Mouse (Mus musculus) hindbrain, embryonic 11.5 days (tissue): ENCODE results near the gene Defa34. TPM values are rescaled to one million over a fixed set of nuclear protein-coding genes. Genes with fewer than 3 reads are reported as not detected.
"Not testable (repeated sequence)": the region's sequence is repeated elsewhere in the genome, so short reads cannot be mapped to it uniquely, and the experiment has no call there.

Experiments used
- ATAC-seq: fragments of 200-750 bp; cut with Nextera tagmentation; 2 replicates; pipeline ENCODE4 v1.8.0; 2017; ENCODE audit warnings: mild to moderate bottlenecking, moderate TSS enrichment, moderate library complexity; ENCODE audit not compliant: low FRiP score
- DNase-seq: peaks from one replicate; pipeline ENCODE4 v3.0.0-alpha.2; 2015; ENCODE audit warnings: low spot score
- H3K27ac ChIP-seq: fragments of 300-500 bp; sonication (generic); 2 replicates; pipeline ENCODE4 v1.5.1; 2014; ENCODE audit warnings: mild to moderate bottlenecking, low read depth, low read length
- H3K27me3 ChIP-seq: fragments of 300-500 bp; sonication (generic); 2 replicates; pipeline ENCODE4 v1.6.1; 2014; ENCODE audit warnings: mild to moderate bottlenecking, low read length, moderate library complexity, mixed read lengths; ENCODE audit not compliant: control insufficient read depth, insufficient read depth
- H3K36me3 ChIP-seq: fragments of 300-500 bp; sonication (generic); 2 replicates; pipeline ENCODE4 v1.6.1; 2014; ENCODE audit warnings: mild to moderate bottlenecking, low read length, moderate library complexity, mixed read lengths; ENCODE audit not compliant: control insufficient read depth, insufficient read depth
- H3K4me1 ChIP-seq: fragments of 300-500 bp; sonication (generic); replicated peaks from 2 replicates; pipeline ENCODE4 v1.6.1; 2014; ENCODE audit warnings: low read length, mixed read lengths; ENCODE audit not compliant: control insufficient read depth, insufficient read depth
- H3K4me2 ChIP-seq: fragments of 300-500 bp; sonication (generic); replicated peaks from 2 replicates; pipeline ENCODE4 v1.6.1; 2014; ENCODE audit warnings: mild to moderate bottlenecking, low read depth, low read length
- H3K4me3 ChIP-seq: fragments of 300-500 bp; sonication (generic); 2 replicates; pipeline ENCODE4 v1.5.1; 2014; ENCODE audit warnings: low read depth, low read length
- H3K9ac ChIP-seq: fragments of 300-500 bp; sonication (generic); 2 replicates; pipeline ENCODE4 v1.6.1; 2014; ENCODE audit warnings: low read depth, low read length
- H3K9me3 ChIP-seq: fragments of 300-500 bp; sonication (generic); 2 replicates; pipeline ENCODE4 v1.6.1; 2016; ENCODE audit warnings: low read length; ENCODE audit not compliant: control insufficient read depth
- WGBS: fragments of 180-500 bp; shearing (Covaris S2); extraction: QIAGEN DNeasy Blood & Tissue Kit; methylation state at CpG from one replicate; pipeline ENCODE4 v1.1.7; 2014; 5-methylcytosine and 5-hydroxymethylcytosine counted together
- polyA plus RNA-seq: library from polyadenylated mRNA; unstranded; fragments of >200 nt; fragmentation: Nextera tagmentation; extraction: Ambion mirVana; gene quantifications from 2 replicates; pipeline ENCODE4 v1.2.1, GENCODE M21; 2014

The Defa34 gene
- not detected in 2 replicates for polyA plus RNA-seq

- not testable (repeated sequence) for H3K9me3 ChIP-seq, H3K27me3 ChIP-seq, H3K36me3 ChIP-seq, H3K9ac ChIP-seq, H3K4me1 ChIP-seq, H3K27ac ChIP-seq, H3K4me3 ChIP-seq, DNase-seq, ATAC-seq, H3K4me2 ChIP-seq
- WGBS, result 100% methylated on average over 1 of the region's 1 CpGs
Observed at GRCm38 (mm10) chr8:21665497-21665896, at the start of gene Defa34. Gene Defa34 (plus strand): TSS chr8:21665797.

- H3K4me3 ChIP-seq, H3K9ac ChIP-seq, H3K36me3 ChIP-seq, H3K9me3 ChIP-seq, H3K27me3 ChIP-seq, H3K4me2 ChIP-seq, ATAC-seq, H3K4me1 ChIP-seq, DNase-seq, H3K27ac ChIP-seq: not testable (repeated sequence)
- no CpG with 5 or more reads among the region's 1 CpGs for WGBS
Observed at GRCm38 (mm10) chr8:21617883-21618282, 47.7 kb upstream of the Defa34 start, which contains the start of gene Defa26. Gene Defa26 (plus strand): TSS chr8:21618183.

GRCm38 (mm10) chr8:21655480-21655879 is 10.1 kb upstream of the Defa34 start, which contains the start of gene Defa17:
Gene Defa17 (plus strand): TSS chr8:21655780.
- ATAC-seq, H3K36me3 ChIP-seq, H3K9me3 ChIP-seq, H3K27ac ChIP-seq, H3K4me3 ChIP-seq, H3K4me2 ChIP-seq, H3K9ac ChIP-seq, H3K4me1 ChIP-seq, DNase-seq, H3K27me3 ChIP-seq: not testable (repeated sequence)
- WGBS, result no CpG with 5 or more reads among the region's 2 CpGs

- not testable (repeated sequence) for ATAC-seq, H3K27me3 ChIP-seq
- 88% methylated on average over 2 of the region's 2 CpGs for WGBS
Observed at GRCm38 (mm10) chr8:21703545-21703944, 37.9 kb downstream of the Defa34 start, which contains the start of gene AY761184. Gene AY761184 (minus strand): TSS chr8:21703645.

More at GRCm38 (mm10) chr8:21703545-21703944, 37.9 kb downstream of the Defa34 start, which contains the start of gene AY761184:
- H3K4me2 ChIP-seq, H3K36me3 ChIP-seq, H3K27ac ChIP-seq, H3K9ac ChIP-seq, H3K9me3 ChIP-seq, H3K4me3 ChIP-seq, H3K4me1 ChIP-seq, DNase-seq: not testable (repeated sequence)

Other genes starting within 250 kb of the Defa34 start
- not detected in 2 replicates for gene Defa36, start 238.4 kb upstream of the Defa34 start, polyA plus RNA-seq
- gene Gm7849, start 209.2 kb upstream of the Defa34 start, polyA plus RNA-seq, result not detected in 2 replicates
- gene Defa20, start 156.5 kb upstream of the Defa34 start, polyA plus RNA-seq, result not detected in 2 replicates
- gene Defa32, start 136.8 kb upstream of the Defa34 start, polyA plus RNA-seq, result not detected in 2 replicates
- not detected in 2 replicates for gene Defa37, start 100.4 kb upstream of the Defa34 start, polyA plus RNA-seq
- gene Defa28, start 82.8 kb upstream of the Defa34 start, polyA plus RNA-seq, result not detected in 2 replicates
- gene Gm7861, start 71.3 kb upstream of the Defa34 start, polyA plus RNA-seq, result not detected in 2 replicates
- gene Defa26, start 47.6 kb upstream of the Defa34 start, polyA plus RNA-seq, result not detected in 2 replicates
- not detected in 2 replicates for gene Defa17, start 10.0 kb upstream of the Defa34 start, polyA plus RNA-seq
- not detected in 2 replicates for gene AY761184, start 37.8 kb downstream of the Defa34 start, polyA plus RNA-seq
- gene Defa24, start 68.7 kb downstream of the Defa34 start, polyA plus RNA-seq, result not detected in 2 replicates
- not detected in 2 replicates for gene Defb50, start 157.7 kb downstream of the Defa34 start, polyA plus RNA-seq
- 0.67 TPM in 1 of 2 replicates, not detected in the other for gene Defb2, start 174.1 kb downstream of the Defa34 start, polyA plus RNA-seq
- gene Defb10, start 193.1 kb downstream of the Defa34 start, polyA plus RNA-seq, result 0.91 and 1.5 TPM in 2 replicates
- not detected in 2 replicates for gene Defb9, start 219.6 kb downstream of the Defa34 start, polyA plus RNA-seq
- 7.8 and 9.1 TPM in 2 replicates for gene Defb11, start 240.6 kb downstream of the Defa34 start, polyA plus RNA-seq